Mouse (Mus musculus) intestine, embryonic 15.5 days (tissue): ENCODE results near the gene Mllt3. TPM values are rescaled to one million over a fixed set of nuclear protein-coding genes. Genes with fewer than 3 reads are reported as not detected.

ENCODE experiments used
- ATAC-seq: fragments of 200-750 bp; cut with Nextera tagmentation; 2 replicates; pipeline ENCODE4 v1.8.0; 2017; ENCODE audit warnings: moderate TSS enrichment, moderate library complexity
- H3K27ac ChIP-seq: fragments of 300-500 bp; sonication (generic); 2 replicates; pipeline ENCODE4 v1.5.1; 2015; ENCODE audit warnings: mild to moderate bottlenecking, inconsistent platforms
- H3K27me3 ChIP-seq: fragments of 300-500 bp; sonication (generic); replicated peaks from 2 replicates; pipeline ENCODE4 v1.6.1; 2015; ENCODE audit warnings: inconsistent platforms
- H3K36me3 ChIP-seq: fragments of 300-500 bp; sonication (generic); 2 replicates; pipeline ENCODE4 v1.6.1; 2015; ENCODE audit warnings: inconsistent platforms
- H3K4me1 ChIP-seq: fragments of 300-500 bp; sonication (generic); replicated peaks from 2 replicates; pipeline ENCODE4 v1.6.1; 2015; ENCODE audit warnings: inconsistent platforms
- H3K4me2 ChIP-seq: fragments of 300-500 bp; sonication (generic); replicated peaks from 2 replicates; pipeline ENCODE4 v1.6.1; 2015; ENCODE audit warnings: mild to moderate bottlenecking, inconsistent platforms
- H3K4me3 ChIP-seq: fragments of 300-500 bp; sonication (generic); replicated peaks from 2 replicates; pipeline ENCODE4 v1.5.1; 2015; ENCODE audit warnings: inconsistent platforms
- H3K9ac ChIP-seq: fragments of 300-500 bp; sonication (generic); 2 replicates; pipeline ENCODE4 v1.6.1; 2015; ENCODE audit warnings: inconsistent platforms
- H3K9me3 ChIP-seq: fragments of 300-500 bp; sonication (generic); 2 replicates; pipeline ENCODE4 v1.6.1; 2016; ENCODE audit warnings: inconsistent platforms
- WGBS: fragments of 180-500 bp; shearing (Covaris S2); methylation state at CpG from one replicate; pipeline ENCODE4 v1.1.7; 2015; 5-methylcytosine and 5-hydroxymethylcytosine counted together
- polyA plus RNA-seq: library from polyadenylated mRNA; unstranded; fragments of >200 nt; fragmentation: Nextera tagmentation; extraction: Ambion mirVana; gene quantifications from 2 replicates; pipeline ENCODE4 v1.2.1, GENCODE M21; 2015

Mllt3 gene
- polyA plus RNA-seq, 1 experiment from 2014 or later = 38.4 TPM

DNA sequence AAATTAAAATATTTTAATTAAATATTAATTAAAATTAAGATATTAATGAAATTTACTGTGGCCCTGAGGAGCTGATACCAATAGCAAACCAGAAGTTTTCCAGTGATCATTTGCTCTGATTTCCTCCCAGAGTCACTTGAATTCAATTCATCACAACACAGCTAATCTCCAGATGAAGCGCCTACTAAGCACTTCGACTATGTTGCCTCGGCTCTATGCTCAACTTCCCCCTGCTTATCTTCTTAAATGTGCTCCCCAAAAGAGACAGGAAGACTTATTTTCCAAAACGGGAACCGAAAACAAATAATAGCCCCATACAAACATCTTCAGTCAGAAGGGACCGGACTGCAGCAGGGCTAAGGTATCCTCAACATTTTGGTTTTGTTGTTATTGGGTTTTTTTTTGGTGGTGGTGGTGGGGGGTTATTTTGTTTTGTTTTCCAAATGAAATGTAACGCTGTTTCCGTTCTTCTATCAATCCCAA, 90.2 kb downstream of the Mllt3 start:
- H3K27me3 ChIP-seq = no peaks in the 10 kb centered on the region
- H3K4me2 ChIP-seq = no peak overlapping the region
- H3K9me3 ChIP-seq = no peaks in the 10 kb centered on the region
- H3K36me3 ChIP-seq = no peaks in the 10 kb centered on the region
- no peak overlapping the region for H3K27ac ChIP-seq
- H3K9ac ChIP-seq = no peak overlapping the region
- no peak for ATAC-seq
- H3K4me3 ChIP-seq = no peak overlapping the region
- 0 out of 2 replicates have a peak, but pooled peaks cover 2% of the 10 kb centered on the region for H3K4me1 ChIP-seq
- 92% methylated on average over 8 of the region's 8 CpGs for WGBS

DNA sequence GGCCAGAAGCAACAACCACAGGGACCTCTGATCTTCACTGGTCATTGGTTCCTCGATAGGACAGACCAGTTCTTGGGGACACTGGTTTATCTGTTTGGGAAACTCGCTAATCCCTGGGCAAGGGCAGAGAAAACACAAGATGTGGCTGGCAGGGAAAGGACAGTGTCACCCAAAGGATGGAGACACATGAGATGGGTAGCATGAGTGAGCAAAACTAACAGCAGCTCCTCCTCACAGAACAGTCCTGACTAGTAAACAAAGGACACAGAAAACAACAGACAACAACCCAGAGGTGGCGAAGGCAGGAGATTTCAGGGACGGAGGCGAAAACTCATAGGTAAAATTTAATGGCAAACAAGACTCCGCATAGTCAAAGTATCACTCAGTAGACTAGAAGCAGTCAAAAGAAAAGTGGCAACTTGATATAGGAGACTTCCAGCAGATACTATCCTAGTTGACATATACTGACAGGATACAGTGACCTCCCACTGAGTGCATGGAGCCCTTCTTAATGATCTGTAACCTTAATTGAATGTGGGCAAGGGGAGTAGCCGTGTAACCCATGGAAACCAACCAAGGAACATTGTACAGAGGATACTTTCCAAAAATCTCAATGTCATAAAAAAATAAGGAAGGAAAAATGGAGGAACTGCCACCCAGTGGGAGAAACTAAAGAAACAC, 93.5 kb downstream of the Mllt3 start:
- 92% methylated on average over 7 of the region's 7 CpGs for WGBS
- no peaks in the 10 kb centered on the region for H3K9me3 ChIP-seq
- H3K4me2 ChIP-seq = no peak overlapping the region
- no peak overlapping the region for H3K4me3 ChIP-seq
- H3K27ac ChIP-seq = no peak overlapping the region
- ATAC-seq = no peak
- H3K36me3 ChIP-seq = no peaks in the 10 kb centered on the region
- no peak overlapping the region for H3K9ac ChIP-seq
- H3K27me3 ChIP-seq = no peaks in the 10 kb centered on the region
- H3K4me1 ChIP-seq = peaks cover 4% of the 10 kb centered on the region

DNA sequence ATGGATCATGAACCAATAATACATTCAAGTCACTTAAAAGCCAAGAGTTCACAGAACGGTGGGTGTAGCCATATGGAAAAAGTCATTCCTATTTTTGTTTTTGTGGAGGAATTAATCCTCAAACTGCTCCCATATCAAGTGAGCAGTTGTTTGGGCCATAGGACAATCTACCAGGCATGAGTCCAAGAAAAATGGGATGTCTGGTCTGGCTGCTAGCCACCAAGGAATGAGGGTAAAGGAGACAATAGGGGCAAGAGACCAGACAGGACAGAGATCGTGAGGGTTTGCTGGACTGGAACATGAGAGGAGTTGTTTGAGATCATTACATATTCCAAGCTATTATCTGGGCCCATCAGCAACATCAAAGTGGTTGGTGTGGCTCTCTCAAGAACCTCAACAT, 96.8 kb downstream of the Mllt3 start:
- H3K4me1 ChIP-seq = peaks cover 4% of the 10 kb centered on the region
- H3K27ac ChIP-seq = no peak overlapping the region
- H3K36me3 ChIP-seq = no peaks in the 10 kb centered on the region
- no peak overlapping the region for H3K4me2 ChIP-seq
- WGBS = 47% methylated on average over 2 of the region's 2 CpGs
- ATAC-seq = no peak
- H3K9ac ChIP-seq = no peak overlapping the region
- no peaks in the 10 kb centered on the region for H3K27me3 ChIP-seq
- H3K9me3 ChIP-seq = no peaks in the 10 kb centered on the region
- H3K4me3 ChIP-seq = no peak overlapping the region

DNA sequence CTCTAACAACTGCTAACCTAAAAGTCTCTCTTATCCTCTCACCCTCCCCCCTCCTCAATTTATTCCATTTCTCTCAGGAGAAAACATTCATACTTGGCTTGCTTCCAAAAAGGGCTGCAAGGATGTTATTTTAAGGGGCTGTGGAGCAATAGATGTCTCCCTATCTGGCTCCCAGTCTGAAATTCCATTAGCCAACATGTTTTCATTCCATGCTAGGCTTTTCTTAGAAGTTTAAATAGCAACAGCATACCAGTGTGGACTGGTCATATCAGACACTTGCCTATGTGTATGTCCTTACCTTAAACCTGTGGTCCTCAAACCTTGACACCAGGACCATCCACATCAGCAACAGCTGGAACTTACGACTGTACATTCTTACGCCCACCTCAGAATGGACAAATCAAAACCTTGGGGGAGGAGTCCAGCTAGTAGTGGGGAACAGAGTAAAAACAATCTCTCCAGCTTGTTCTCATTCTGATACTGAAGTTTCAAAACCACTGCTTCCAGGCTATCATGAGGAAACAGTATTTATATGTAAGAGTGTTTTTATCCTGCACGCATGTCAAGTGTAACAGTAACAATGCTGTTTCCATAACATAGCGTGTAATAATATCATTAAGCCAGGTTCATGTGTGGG, 99.3 kb downstream of the Mllt3 start:
- Histone ChIP-seq H3K36me3 (no peaks in the 10 kb centered on the region), H3K4me3 (no peak overlapping the region), H3K27ac (no peak overlapping the region), H3K9ac (no peak overlapping the region), H3K9me3 (no peaks in the 10 kb centered on the region), H3K4me1 (peaks cover 4% of the 10 kb centered on the region), H3K4me2 (no peak overlapping the region), H3K27me3 (no peaks in the 10 kb centered on the region)
- ATAC-seq = no peak
- 62% methylated on average over 4 of the region's 4 CpGs for WGBS

DNA sequence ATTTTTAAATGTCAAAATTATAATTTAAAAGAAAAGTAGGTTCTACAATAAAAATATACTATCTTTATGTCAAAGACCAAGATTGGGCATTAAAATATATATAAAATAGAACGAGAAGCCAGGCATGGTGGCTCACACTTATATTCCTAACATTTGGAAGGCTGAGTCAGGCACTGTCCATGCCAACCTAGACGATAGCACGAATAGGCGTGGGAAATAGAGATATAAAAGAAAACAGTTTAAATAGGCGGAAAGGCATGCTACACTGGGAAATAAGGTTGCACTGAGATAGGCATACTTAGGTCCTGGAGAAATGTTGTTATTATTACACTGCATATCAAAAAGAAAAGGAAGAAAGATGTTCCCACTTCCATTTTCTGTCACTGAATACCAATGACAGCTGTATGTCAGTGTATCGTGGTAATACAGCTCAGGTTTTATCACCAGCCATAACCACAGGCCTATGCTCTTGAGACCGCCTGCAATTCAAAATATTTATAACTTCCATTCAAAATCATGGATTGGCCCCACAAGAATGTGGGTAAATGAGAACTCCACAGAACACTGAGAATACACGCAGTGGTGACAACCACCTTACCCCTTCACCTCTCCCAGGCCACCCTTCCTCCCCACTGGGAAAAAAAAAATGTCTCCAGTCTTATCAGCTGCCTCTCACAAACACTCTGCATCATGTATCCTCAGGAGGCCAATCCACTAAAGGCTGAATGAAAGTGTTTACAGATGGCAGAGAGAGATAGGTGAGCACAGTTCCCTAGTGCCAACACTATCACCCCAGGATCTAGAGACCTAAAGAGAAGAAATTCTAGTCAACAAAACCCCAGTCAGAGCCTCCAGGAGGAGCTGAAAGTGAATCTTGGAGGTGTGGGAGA, 102.6 kb downstream of the Mllt3 start:
- no peaks in the 10 kb centered on the region for H3K9me3 ChIP-seq
- H3K9ac ChIP-seq = no peak overlapping the region
- no peak overlapping the region for H3K4me3 ChIP-seq
- peaks cover 4% of the 10 kb centered on the region for H3K4me1 ChIP-seq
- H3K27ac ChIP-seq = no peak overlapping the region
- no peaks in the 10 kb centered on the region for H3K36me3 ChIP-seq
- H3K4me2 ChIP-seq = no peak overlapping the region
- H3K27me3 ChIP-seq = no peaks in the 10 kb centered on the region
- 84% methylated on average over 8 of the region's 8 CpGs for whole genome bisulfite sequencing
- ATAC-seq = no peak

DNA sequence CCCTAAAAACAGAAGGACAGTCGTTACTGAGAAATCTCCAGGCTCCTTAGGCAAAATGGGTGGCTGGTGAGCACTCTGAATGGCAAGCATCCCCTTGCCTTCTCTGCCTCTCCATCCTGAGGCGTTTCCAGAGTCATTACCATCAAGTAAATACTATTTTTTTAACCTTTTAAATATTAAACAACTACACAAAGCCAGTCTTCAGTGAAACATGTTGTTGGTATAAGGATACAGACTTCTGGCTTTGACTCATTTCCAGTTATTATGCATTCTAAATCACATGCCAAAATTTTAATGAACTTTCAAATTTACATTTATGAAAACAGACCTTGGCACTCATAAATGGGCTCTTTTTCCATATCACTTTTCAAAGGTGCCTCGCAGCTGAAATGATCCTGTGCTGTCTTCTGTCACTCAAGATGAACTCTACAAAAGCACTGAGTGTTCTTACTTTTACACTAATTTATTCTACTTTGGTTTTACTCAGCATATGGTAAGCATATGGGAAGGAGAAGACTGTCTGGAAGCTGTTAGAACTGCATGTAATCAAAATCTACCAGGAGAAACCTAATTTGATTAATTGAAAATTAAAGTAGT, 104.5 kb downstream of the Mllt3 start:
- ATAC-seq = no peak
- Histone ChIP-seq H3K4me1 (no peaks in the 10 kb centered on the region), H3K27ac (no peak overlapping the region), H3K9me3 (no peaks in the 10 kb centered on the region), H3K4me3 (no peak overlapping the region), H3K9ac (no peak overlapping the region), H3K4me2 (no peak overlapping the region), H3K27me3 (no peaks in the 10 kb centered on the region), H3K36me3 (no peaks in the 10 kb centered on the region)
- 64% methylated on average over 3 of the region's 3 CpGs for WGBS

DNA sequence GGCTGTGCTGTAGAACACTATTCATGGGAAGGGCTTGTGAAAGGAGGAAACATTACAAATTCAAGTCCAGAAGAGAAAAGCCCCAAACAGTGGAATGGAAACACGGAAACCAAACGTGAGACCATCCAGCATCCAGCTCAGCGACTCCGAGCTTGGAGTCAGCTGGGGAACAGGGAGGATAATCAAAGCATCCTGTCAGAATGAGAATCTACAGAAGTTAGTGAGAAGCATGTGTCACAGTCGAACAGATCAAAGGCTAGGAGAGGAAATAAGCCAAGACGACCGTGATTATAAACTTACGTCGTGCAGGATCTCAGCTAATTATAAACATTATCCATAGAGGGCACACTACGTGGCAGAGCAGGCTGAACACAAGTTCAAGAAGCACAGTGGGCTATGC, 105.8 kb downstream of the Mllt3 start:
- H3K9me3 ChIP-seq = no peaks in the 10 kb centered on the region
- ATAC-seq = no peak
- no peaks in the 10 kb centered on the region for H3K4me1 ChIP-seq
- no peaks in the 10 kb centered on the region for H3K36me3 ChIP-seq
- H3K27me3 ChIP-seq = no peaks in the 10 kb centered on the region
- 38% methylated on average over 10 of the region's 10 CpGs for WGBS
- no peak overlapping the region for H3K4me2 ChIP-seq
- no peak overlapping the region for H3K4me3 ChIP-seq
- H3K9ac ChIP-seq = no peak overlapping the region
- H3K27ac ChIP-seq = no peak overlapping the region

DNA sequence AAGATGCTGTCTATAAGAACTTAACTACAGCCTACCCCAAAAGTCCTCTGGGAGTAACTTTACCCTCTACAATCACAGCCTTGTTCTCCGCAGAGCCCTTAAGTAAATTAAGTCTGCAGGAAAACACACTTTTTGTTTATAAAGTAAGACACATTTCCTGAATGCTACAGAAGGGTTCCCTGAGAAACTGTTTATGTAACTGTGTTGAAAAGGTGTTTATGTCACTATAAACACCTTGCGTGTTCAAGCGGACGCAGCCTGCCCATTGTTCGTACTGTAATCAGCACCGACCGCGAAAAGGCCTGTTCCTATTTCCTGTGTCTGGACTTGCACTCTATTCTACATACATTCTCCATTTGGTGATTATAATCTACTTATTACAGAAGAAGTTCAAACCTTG, 112.5 kb downstream of the Mllt3 start:
- 50% methylated on average over 8 of the region's 8 CpGs for WGBS
- no peak for ATAC-seq
- H3K4me3 ChIP-seq = no peak overlapping the region
- no peaks in the 10 kb centered on the region for H3K27me3 ChIP-seq
- H3K4me1 ChIP-seq = no peaks in the 10 kb centered on the region
- no peaks in the 10 kb centered on the region for H3K36me3 ChIP-seq
- H3K9ac ChIP-seq = no peak overlapping the region
- no peaks in the 10 kb centered on the region for H3K9me3 ChIP-seq
- H3K27ac ChIP-seq = no peak overlapping the region
- no peak overlapping the region for H3K4me2 ChIP-seq

DNA sequence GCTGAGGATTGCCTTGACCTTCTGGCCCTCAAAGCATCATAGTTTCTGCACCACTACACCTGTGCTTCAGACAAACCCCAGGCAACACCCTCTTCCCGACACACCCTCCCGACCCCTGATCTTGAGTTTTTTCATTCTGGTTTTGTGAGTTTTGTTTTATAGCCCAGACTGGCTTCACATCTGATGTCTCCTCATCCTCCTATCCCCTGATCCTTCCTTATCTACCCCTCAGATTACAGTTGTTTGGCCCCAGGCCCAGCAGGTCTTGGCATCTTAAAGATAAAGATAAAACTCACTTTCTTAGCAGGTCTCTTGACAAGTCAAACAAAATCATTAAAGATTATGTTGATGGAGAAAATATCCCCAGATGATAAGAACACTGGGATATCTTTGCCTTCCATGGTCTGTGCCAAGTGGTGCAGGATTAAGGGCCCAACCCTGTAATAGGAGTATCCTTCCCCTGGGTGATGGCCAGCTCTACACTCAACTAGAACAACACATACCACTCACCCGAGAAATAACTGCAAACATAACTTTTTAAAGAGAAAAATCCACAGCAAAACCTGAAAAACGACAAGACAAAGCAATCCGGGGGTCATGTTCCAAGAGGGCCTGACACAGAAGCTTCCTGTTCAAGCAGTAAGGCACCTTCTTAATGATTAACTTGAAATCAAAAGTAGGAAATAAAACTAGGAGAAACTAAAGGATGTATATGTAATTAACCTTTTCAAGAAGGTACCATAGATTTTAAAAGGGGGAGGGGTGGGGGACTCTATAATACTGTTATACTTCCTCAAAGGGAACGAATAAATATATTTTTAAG, 121.8 kb downstream of the Mllt3 start:
- Histone ChIP-seq H3K4me3 (no peak overlapping the region), H3K36me3 (no peaks in the 10 kb centered on the region), H3K27ac (no peak overlapping the region), H3K9ac (no peak overlapping the region), H3K9me3 (no peaks in the 10 kb centered on the region), H3K4me2 (0 out of 2 replicates have a peak overlapping the region, but pooled peaks have one; percentile 11), H3K4me1 (peaks cover 15% of the 10 kb centered on the region), H3K27me3 (no peaks in the 10 kb centered on the region)
- ATAC-seq = peak; percentile 87
- WGBS = 53% methylated on average over 6 of the region's 6 CpGs

DNA sequence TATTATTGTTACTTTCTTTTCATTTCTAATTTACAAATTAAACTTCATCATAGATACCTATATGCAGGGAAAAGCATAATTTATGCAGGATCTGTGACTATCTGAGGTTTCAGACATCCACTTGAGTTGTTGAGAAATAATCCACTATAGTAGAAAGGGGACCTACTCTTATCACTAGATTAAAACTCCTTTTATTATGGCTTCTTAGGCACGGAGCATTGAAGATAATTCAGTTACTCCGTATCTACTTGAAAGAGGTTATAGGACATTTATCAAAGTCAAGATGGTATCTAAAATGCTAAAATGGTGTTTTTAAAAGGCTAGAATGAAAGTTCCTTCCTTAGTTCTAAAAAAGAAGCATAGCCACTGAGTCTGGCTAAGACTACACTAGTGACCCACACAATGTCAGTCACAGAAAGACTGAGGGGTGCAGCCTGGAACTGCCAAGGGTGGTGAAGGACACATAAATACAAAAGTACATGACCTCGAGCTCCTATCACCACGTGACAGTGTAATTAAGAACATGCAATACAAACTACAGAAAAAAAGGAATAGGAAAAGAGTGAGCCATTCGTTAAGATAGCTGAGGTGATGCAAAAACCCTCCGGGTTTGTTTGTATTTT, 127.9 kb downstream of the Mllt3 start:
- Histone ChIP-seq H3K9me3 (no peaks in the 10 kb centered on the region), H3K36me3 (no peaks in the 10 kb centered on the region), H3K9ac (no peak overlapping the region), H3K27me3 (no peaks in the 10 kb centered on the region), H3K4me3 (no peak overlapping the region), H3K27ac (no peak overlapping the region), H3K4me2 (no peak overlapping the region), H3K4me1 (no peaks in the 10 kb centered on the region)
- 48% methylated on average over 6 of the region's 6 CpGs for WGBS
- peak; percentile 57 for ATAC-seq

DNA sequence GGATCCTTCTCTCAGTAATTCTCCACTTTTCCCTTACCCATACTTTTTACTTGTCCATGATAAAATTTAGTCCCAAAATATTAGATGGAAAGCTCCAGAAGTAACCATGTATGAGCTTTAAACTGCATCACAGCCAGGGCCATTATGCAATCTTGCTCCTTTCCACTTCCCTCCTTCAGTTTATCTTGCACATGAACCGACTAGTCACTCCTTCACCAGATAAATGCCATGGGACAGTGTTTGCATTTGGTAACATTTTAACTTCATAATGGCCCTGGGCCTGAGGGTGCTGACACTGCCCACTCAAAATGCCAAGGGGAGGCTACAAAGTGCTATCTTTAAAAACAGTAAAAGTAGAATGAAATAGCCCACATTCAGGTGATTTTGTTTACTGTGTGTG, 128.4 kb downstream of the Mllt3 start:
- Histone ChIP-seq H3K4me3 (no peak overlapping the region), H3K4me2 (no peak overlapping the region), H3K4me1 (no peaks in the 10 kb centered on the region), H3K9ac (no peak overlapping the region), H3K9me3 (no peaks in the 10 kb centered on the region), H3K27me3 (no peaks in the 10 kb centered on the region), H3K27ac (no peak overlapping the region), H3K36me3 (no peaks in the 10 kb centered on the region)
- WGBS = 61% methylated on average over 1 of the region's 1 CpGs
- peak; percentile 80 for ATAC-seq
